Mouse (Mus musculus): Measurements from ENCODE around the gene Hmgb1.

DNA sequence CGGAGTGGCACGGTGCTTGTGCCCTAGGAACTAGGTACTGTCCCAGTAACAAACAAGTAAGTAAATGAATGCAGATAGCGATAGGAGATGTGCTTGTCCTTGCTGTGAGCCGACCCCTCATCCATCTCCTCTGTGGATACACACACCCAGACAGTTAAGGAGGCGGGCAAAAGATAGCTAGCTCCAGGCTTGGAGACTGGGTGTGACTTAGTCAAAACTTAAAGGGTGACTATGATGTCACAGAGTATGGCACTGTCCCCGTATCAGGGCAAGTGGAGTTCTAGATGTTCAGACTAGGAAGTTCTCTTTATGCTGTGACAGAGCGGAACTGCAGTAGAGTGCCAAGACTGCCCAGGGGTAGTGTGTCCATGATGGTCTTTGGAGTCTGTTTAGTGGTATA lies 37.6 kb downstream of the Hmgb1 start:
- TF ChIP-seq CTCF (IDR thresholded peaks at IDR 0.05; ENCODE audit: extremely low read depth, insufficient read depth, low read length) (no peak), POLR2A (IDR thresholded peaks at IDR 0.05; ENCODE audit: extremely low read depth, insufficient read depth, low read length) (no peak)
